Mouse (Mus musculus) bone marrow macrophage, adult 2 months (primary cell): ENCODE results near the gene Smg6.

ENCODE experiments used
- CTCF ChIP-seq: IDR thresholded peaks from 2 replicates; pipeline ENCODE4 v1.5.1; 2012; ENCODE audit warnings: low read depth, mild to moderate bottlenecking, low read length, moderate library complexity
- POLR2A ChIP-seq: IDR thresholded peaks from 2 replicates; pipeline ENCODE4 v1.6.1; 2012; ENCODE audit warnings: mild to moderate bottlenecking, low read depth, low read length, borderline replicate concordance

- TF ChIP-seq POLR2A: no peak
- no peak for TF ChIP-seq CTCF
Measured at GRCm38 (mm10) chr11:74912492-74912891, 13.1 kb upstream of the Smg6 start.
